Mouse (Mus musculus): ENCODE measurements around the gene Ppp1r14d.

GRCm38 (mm10) chr2:119236682-119237209 lies 7.0 kb upstream of the Ppp1r14d start:
- TF ChIP-seq GATA1 (IDR thresholded peaks at IDR 0.05; ENCODE audit: low read length) (no peak), TAL1 (IDR thresholded peaks at IDR 0.05; ENCODE audit: low read length) (no peak)

Data from erythroblast, embryonic 14.5 days (primary cell).